Mouse (Mus musculus) heart, embryonic 11.5 days (tissue): ENCODE measurements around the gene Myh7b. TPM values are rescaled to one million over a fixed set of nuclear protein-coding genes. Genes with fewer than 3 reads are reported as not detected.
A peak's percentile ranks its signal among the peaks of the same experiment; 100 is the strongest.

ENCODE experiments used
- ATAC-seq: fragments of 200-750 bp; cut with Nextera tagmentation; replicated peaks from 2 replicates; pipeline ENCODE4 v1.8.0; 2017; ENCODE audit warnings: moderate library complexity; ENCODE audit not compliant: insufficient number of reproducible peaks, low FRiP score, low TSS enrichment
- H3K27ac ChIP-seq: fragments of 300-500 bp; sonication (generic); 2 replicates; pipeline ENCODE4 v1.5.1; 2014; ENCODE audit warnings: mild to moderate bottlenecking, low read depth, low read length
- H3K27me3 ChIP-seq: fragments of 300-500 bp; sonication (generic); 2 replicates; pipeline ENCODE4 v1.6.1; 2014; ENCODE audit warnings: mild to moderate bottlenecking, low read length, mixed read lengths; ENCODE audit not compliant: control insufficient read depth, insufficient read depth
- H3K36me3 ChIP-seq: fragments of 300-500 bp; sonication (generic); 2 replicates; pipeline ENCODE4 v1.6.1; 2014; ENCODE audit warnings: mild to moderate bottlenecking, low read length, moderate library complexity, mixed read lengths; ENCODE audit not compliant: control insufficient read depth, insufficient read depth
- H3K4me1 ChIP-seq: fragments of 300-500 bp; sonication (generic); 2 replicates; pipeline ENCODE4 v1.6.1; 2014; ENCODE audit warnings: low read length; ENCODE audit not compliant: control insufficient read depth, insufficient read depth
- H3K4me2 ChIP-seq: fragments of 300-500 bp; sonication (generic); 2 replicates; pipeline ENCODE4 v1.6.1; 2014; ENCODE audit warnings: mild to moderate bottlenecking, moderate library complexity
- H3K4me3 ChIP-seq: fragments of 300-500 bp; sonication (generic); 2 replicates; pipeline ENCODE4 v1.5.1; 2014; ENCODE audit warnings: low read depth, low read length
- H3K9ac ChIP-seq: fragments of 300-500 bp; sonication (generic); 2 replicates; pipeline ENCODE4 v1.6.1; 2014; ENCODE audit warnings: mild to moderate bottlenecking, low read depth, low read length, moderate library complexity
- H3K9me3 ChIP-seq: fragments of 300-500 bp; sonication (generic); replicated peaks from 2 replicates; pipeline ENCODE4 v1.6.1; 2016; ENCODE audit warnings: low read length; ENCODE audit not compliant: control insufficient read depth
- WGBS: fragments of 180-500 bp; shearing (Covaris S2); extraction: QIAGEN DNeasy Blood & Tissue Kit; methylation state at CpG from one replicate; pipeline ENCODE4 v1.1.7; 2014; ENCODE audit not compliant: insufficient replicate concordance; 5-methylcytosine and 5-hydroxymethylcytosine counted together
- microRNA counts: library from miRNA; unstranded; fragments of <30 nt; microRNA quantifications from one replicate; lab custom pipeline; 2015
- microRNA-seq: library from miRNA; unstranded; fragments of <30 nt; microRNA quantifications from one replicate; pipeline ENCODE4, GENCODE M21; 2016; ENCODE audit warnings: borderline number of aligned reads
- polyA plus RNA-seq: library from polyadenylated mRNA; unstranded; fragments of >200 nt; fragmentation: Nextera tagmentation; extraction: Ambion mirVana; gene quantifications from 2 replicates; pipeline ENCODE4 v1.2.1, GENCODE M21; 2014

Myh7b gene
- polyA plus RNA-seq, 1 experiment from 2014 or later: 13.6 TPM

- Histone ChIP-seq H3K27me3 (no peaks in the 10 kb centered on the region), H3K4me1 (no peaks in the 10 kb centered on the region), H3K4me3 (no peak overlapping the region), H3K9ac (no peak overlapping the region), H3K36me3 (no peaks in the 10 kb centered on the region), H3K9me3 (no peaks in the 10 kb centered on the region), H3K4me2 (no peak overlapping the region), H3K27ac (no peak overlapping the region)
- no peak for ATAC-seq
- WGBS: 89% methylated on average over 4 of the region's 4 CpGs
These were observed 68.6 kb downstream of the Myh7b start for GRCm38 (mm10) chr2:155679586-155680110.

DNA sequence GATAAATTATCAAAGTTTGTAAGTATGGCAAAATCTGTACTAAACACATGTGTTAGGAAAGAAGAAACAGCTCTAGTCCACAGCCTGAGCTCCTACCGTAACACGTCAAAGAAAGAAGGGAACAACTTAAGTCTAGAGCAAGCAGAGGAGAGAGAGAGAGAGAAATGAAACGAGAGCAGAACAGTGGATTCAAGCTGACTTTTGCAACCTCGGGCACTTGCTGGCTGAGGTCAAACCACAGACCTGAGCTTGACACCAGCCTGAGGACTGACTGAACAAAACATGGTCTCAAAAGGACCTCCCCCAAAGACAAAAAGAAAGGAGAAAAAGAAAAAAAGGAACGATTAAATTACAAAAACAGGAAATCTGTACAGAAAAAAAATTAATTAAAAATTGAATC, 69.6 kb downstream of the Myh7b start:
- Histone ChIP-seq H3K4me3 (no peak overlapping the region), H3K4me2 (no peak overlapping the region), H3K27ac (no peak overlapping the region), H3K9ac (no peak overlapping the region), H3K27me3 (no peaks in the 10 kb centered on the region), H3K4me1 (no peaks in the 10 kb centered on the region), H3K36me3 (no peaks in the 10 kb centered on the region), H3K9me3 (no peaks in the 10 kb centered on the region)
- no peak for ATAC-seq
- 72% methylated on average over 5 of the region's 5 CpGs for WGBS

- H3K4me3 ChIP-seq: no peak overlapping the region
- H3K9ac ChIP-seq: no peak overlapping the region
- no peak overlapping the region for H3K4me2 ChIP-seq
- no peaks in the 10 kb centered on the region for H3K36me3 ChIP-seq
- no peaks in the 10 kb centered on the region for H3K27me3 ChIP-seq
- ATAC-seq: no peak
- no peak overlapping the region for H3K27ac ChIP-seq
- H3K9me3 ChIP-seq: no peaks in the 10 kb centered on the region
- 69% methylated on average over 8 of the region's 8 CpGs for WGBS
- no peaks in the 10 kb centered on the region for H3K4me1 ChIP-seq
These were observed 70.2 kb downstream of the Myh7b start for GRCm38 (mm10) chr2:155681194-155681593.

GRCm38 (mm10) chr2:155681874-155682273, 70.9 kb downstream of the Myh7b start:
- no peaks in the 10 kb centered on the region for H3K9me3 ChIP-seq
- no peak overlapping the region for H3K27ac ChIP-seq
- no peaks in the 10 kb centered on the region for H3K36me3 ChIP-seq
- H3K9ac ChIP-seq: no peak overlapping the region
- H3K4me1 ChIP-seq: no peaks in the 10 kb centered on the region
- H3K4me3 ChIP-seq: no peak overlapping the region
- no peak overlapping the region for H3K4me2 ChIP-seq
- no peak for ATAC-seq
- WGBS: 76% methylated on average over 2 of the region's 2 CpGs
- H3K27me3 ChIP-seq: no peaks in the 10 kb centered on the region

- no peak for ATAC-seq
- Histone ChIP-seq H3K27me3 (no peaks in the 10 kb centered on the region), H3K4me2 (no peak overlapping the region), H3K4me3 (no peak overlapping the region), H3K27ac (no peak overlapping the region), H3K4me1 (no peaks in the 10 kb centered on the region), H3K36me3 (no peaks in the 10 kb centered on the region), H3K9ac (no peak overlapping the region), H3K9me3 (no peaks in the 10 kb centered on the region)
- WGBS: 66% methylated on average over 3 of the region's 3 CpGs
These were observed 72.1 kb downstream of the Myh7b start for GRCm38 (mm10) chr2:155683137-155683536.

GRCm38 (mm10) chr2:155683821-155684220, 72.8 kb downstream of the Myh7b start:
- H3K4me2 ChIP-seq: no peak overlapping the region
- ATAC-seq: no peak
- no peak overlapping the region for H3K9ac ChIP-seq
- no peaks in the 10 kb centered on the region for H3K27me3 ChIP-seq
- no peaks in the 10 kb centered on the region for H3K9me3 ChIP-seq
- H3K4me3 ChIP-seq: no peak overlapping the region
- WGBS: 95% methylated on average over 5 of the region's 5 CpGs
- H3K4me1 ChIP-seq: no peaks in the 10 kb centered on the region
- no peaks in the 10 kb centered on the region for H3K36me3 ChIP-seq
- no peak overlapping the region for H3K27ac ChIP-seq

MicroRNAs within 50 kb of the gene (microRNA counts, 519-probe panel; counts per million panel counts)
- microRNA mmu-miR-499 (lab: Ali Mortazavi, UCI): 5,606 counts per million, percentile 65 among the panel's probes with 10 or more counts

Small RNA genes within 50 kb of the gene (microRNA-seq; reads per million reads assigned to microRNA genes)
- 2,080 reads per million, percentile 88 among the genes with 10 or more reads in this experiment for gene Mir499

Other genes starting within 250 kb of the Myh7b start
- gene Trp53inp2, start 230.2 kb upstream of the Myh7b start, polyA plus RNA-seq: 69.9 and 96.9 TPM in 2 replicates
- gene Ncoa6, start 137.3 kb upstream of the Myh7b start, polyA plus RNA-seq: 18.5 and 24.5 TPM in 2 replicates
- gene Acss2, start 93.3 kb upstream of the Myh7b start, polyA plus RNA-seq: 11.5 and 12.9 TPM in 2 replicates
- 1.1 and 1.6 TPM in 2 replicates for gene Ggt7, start 93.0 kb upstream of the Myh7b start, polyA plus RNA-seq
- gene Gss, start 18.4 kb upstream of the Myh7b start, polyA plus RNA-seq: 21.4 and 23.6 TPM in 2 replicates
- gene Trpc4ap, start 81.2 kb downstream of the Myh7b start, polyA plus RNA-seq: 92.4 and 102 TPM in 2 replicates
- gene Edem2, start 118.3 kb downstream of the Myh7b start, polyA plus RNA-seq: 28.6 and 28.8 TPM in 2 replicates
- not detected in 2 replicates for gene Gm17581, start 124.7 kb downstream of the Myh7b start, polyA plus RNA-seq
- gene Procr, start 139.9 kb downstream of the Myh7b start, polyA plus RNA-seq: 8.6 and 9.2 TPM in 2 replicates
- gene Mmp24, start 164.1 kb downstream of the Myh7b start, polyA plus RNA-seq: 0.04 TPM in 1 of 2 replicates, not detected in the other
- 5.6 and 5.7 TPM in 2 replicates for gene BC029722, start 208.2 kb downstream of the Myh7b start, polyA plus RNA-seq
- gene Eif6, start 215.7 kb downstream of the Myh7b start, polyA plus RNA-seq: 138 and 148 TPM in 2 replicates
- 0.06 and 0.15 TPM in 2 replicates for gene Fam83c, start 223.6 kb downstream of the Myh7b start, polyA plus RNA-seq